Mouse (Mus musculus) mature B cell (primary cell): ENCODE results near the gene Mrpl53.
"Not testable (repeated sequence)": the region's sequence is repeated elsewhere in the genome, so short reads cannot be mapped to it uniquely, and the experiment has no call there.

ENCODE experiments used
- in situ Hi-C: fragments of 300-500 bp; cut with MboI; formaldehyde crosslinking; loops from 2 replicates; pipeline ENCODE4 v1.14.3; 2019

The Mrpl53 gene

GRCm38 (mm10) chr6:83145209-83145608, 36.4 kb downstream of the Mrpl53 start:
- in situ Hi-C loops: no loop called here

GRCm38 (mm10) chr6:83145805-83146204, 37.0 kb downstream of the Mrpl53 start:
- in situ Hi-C loops: no loop called here

- in situ Hi-C loops: no loop called here
Observed at GRCm38 (mm10) chr6:83147280-83147679, 38.4 kb downstream of the Mrpl53 start.

- in situ Hi-C loops: no loop called here
Observed at GRCm38 (mm10) chr6:83151721-83152120, 42.9 kb downstream of the Mrpl53 start.

- in situ Hi-C loops: no loop called here
Observed at GRCm38 (mm10) chr6:83153038-83153437, 44.2 kb downstream of the Mrpl53 start.

- in situ Hi-C loops: no loop called here
Observed at GRCm38 (mm10) chr6:83153485-83153884, 44.6 kb downstream of the Mrpl53 start.

GRCm38 (mm10) chr6:83155552-83156238, 46.9 kb downstream of the Mrpl53 start:
- in situ Hi-C loops: no loop called here

- in situ Hi-C loops: no loop called here
Observed at GRCm38 (mm10) chr6:83156259-83156684, 47.4 kb downstream of the Mrpl53 start, which contains the start of the genes Wdr54 and 1700003E16Rik. Wdr54 (minus strand) TSS chr6:83156397. 1700003E16Rik (plus strand) TSS chr6:83156404.

- in situ Hi-C loops: not testable (repeated sequence)
Observed at GRCm38 (mm10) chr6:83159456-83159855, 50.6 kb downstream of the Mrpl53 start.
